Mouse (Mus musculus) limb, embryonic 15.5 days (tissue): ENCODE results near the gene Tomm20. TPM values are rescaled to one million over a fixed set of nuclear protein-coding genes. Genes with fewer than 3 reads are reported as not detected.

ENCODE experiments used
- ATAC-seq: fragments of 200-750 bp; cut with Nextera tagmentation; 2 replicates; pipeline ENCODE4 v1.8.0; 2017; ENCODE audit warnings: low read depth, moderate TSS enrichment; ENCODE audit not compliant: insufficient number of reproducible peaks, low FRiP score, low TSS enrichment
- H3K27ac ChIP-seq: fragments of 300-500 bp; sonication (generic); 2 replicates; pipeline ENCODE4 v1.5.1; 2015; ENCODE audit warnings: moderate library complexity, mild to moderate bottlenecking, inconsistent platforms
- H3K27me3 ChIP-seq: fragments of 300-500 bp; sonication (generic); 2 replicates; pipeline ENCODE4 v1.6.1; 2015; ENCODE audit warnings: inconsistent platforms
- H3K36me3 ChIP-seq: fragments of 300-500 bp; sonication (generic); 2 replicates; pipeline ENCODE4 v1.6.1; 2015; ENCODE audit warnings: inconsistent platforms
- H3K4me1 ChIP-seq: fragments of 300-500 bp; sonication (generic); 2 replicates; pipeline ENCODE4 v1.6.1; 2015; ENCODE audit warnings: inconsistent platforms
- H3K4me2 ChIP-seq: fragments of 300-500 bp; sonication (generic); 2 replicates; pipeline ENCODE4 v1.6.1; 2015; ENCODE audit warnings: mild to moderate bottlenecking, inconsistent platforms
- H3K4me3 ChIP-seq: fragments of 300-500 bp; sonication (generic); 2 replicates; pipeline ENCODE4 v1.5.1; 2015; ENCODE audit warnings: mild to moderate bottlenecking, inconsistent platforms
- H3K9ac ChIP-seq: fragments of 300-500 bp; sonication (generic); 2 replicates; pipeline ENCODE4 v1.6.1; 2015; ENCODE audit warnings: inconsistent platforms
- H3K9me3 ChIP-seq: fragments of 300-500 bp; sonication (generic); 2 replicates; pipeline ENCODE4 v1.6.1; 2016; ENCODE audit warnings: inconsistent platforms
- WGBS: fragments of 180-500 bp; shearing (Covaris S2); methylation state at CpG from one replicate; pipeline ENCODE4 v1.1.7; 2015; 5-methylcytosine and 5-hydroxymethylcytosine counted together
- polyA plus RNA-seq: library from polyadenylated mRNA; unstranded; fragments of >200 nt; fragmentation: Nextera tagmentation; extraction: Ambion mirVana; gene quantifications from 2 replicates; pipeline ENCODE4 v1.2.1, GENCODE M21; 2015

The Tomm20 gene
- polyA plus RNA-seq, 1 experiment from 2014 or later: 185 TPM

DNA sequence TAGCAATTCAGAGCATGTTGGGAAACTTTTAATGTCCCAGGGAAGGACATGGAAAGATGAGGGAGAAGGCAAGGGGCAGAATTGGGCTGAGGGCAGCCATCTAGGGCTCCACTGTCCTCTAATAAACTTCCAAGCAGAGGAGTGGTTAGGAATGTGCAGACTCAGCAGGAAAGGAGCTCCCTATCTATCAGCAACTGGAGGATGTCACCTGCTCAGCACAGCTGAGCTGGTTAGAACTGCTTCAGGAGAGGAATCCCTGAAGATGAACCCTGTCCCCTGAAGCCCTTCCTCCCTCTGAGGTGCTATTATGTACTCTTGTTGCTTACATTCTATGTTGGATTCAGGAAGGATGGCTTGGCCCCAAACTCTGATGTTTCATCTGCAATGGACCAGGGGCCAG is 17.6 kb downstream of the Tomm20 start:
- Histone ChIP-seq H3K36me3 (peaks cover 50% of the 10 kb centered on the region), H3K4me2 (no peak overlapping the region), H3K27ac (no peak overlapping the region), H3K4me1 (no peaks in the 10 kb centered on the region), H3K4me3 (no peak overlapping the region), H3K9ac (no peak overlapping the region), H3K27me3 (no peaks in the 10 kb centered on the region), H3K9me3 (no peaks in the 10 kb centered on the region)
- ATAC-seq: no peak

DNA sequence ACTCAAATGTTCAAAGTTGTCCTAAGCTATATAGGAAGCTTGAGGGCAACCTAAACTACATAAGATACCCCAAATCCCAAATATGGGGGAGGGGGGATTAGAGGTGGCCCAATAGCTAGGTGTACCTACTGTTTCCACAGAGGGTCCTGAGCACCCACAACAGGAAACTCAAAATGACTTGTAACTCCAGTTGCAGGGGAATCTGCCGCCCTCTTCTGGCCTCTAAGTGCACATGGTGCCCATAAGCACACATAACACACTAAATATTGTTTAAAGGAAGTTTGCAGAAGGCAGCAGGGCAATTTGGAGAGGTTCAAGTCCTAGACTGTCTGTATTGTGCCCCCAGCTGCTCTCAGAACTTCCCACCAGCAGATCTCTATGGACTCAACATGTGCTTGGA is 18.6 kb downstream of the Tomm20 start:
- H3K9me3 ChIP-seq: no peaks in the 10 kb centered on the region
- no peaks in the 10 kb centered on the region for H3K27me3 ChIP-seq
- no peak overlapping the region for H3K4me3 ChIP-seq
- H3K4me2 ChIP-seq: no peak overlapping the region
- H3K27ac ChIP-seq: no peak overlapping the region
- H3K4me1 ChIP-seq: no peaks in the 10 kb centered on the region
- 65% methylated on average over 1 of the region's 1 CpGs for WGBS
- H3K36me3 ChIP-seq: peaks cover 40% of the 10 kb centered on the region
- no peak overlapping the region for H3K9ac ChIP-seq
- ATAC-seq: no peak

DNA sequence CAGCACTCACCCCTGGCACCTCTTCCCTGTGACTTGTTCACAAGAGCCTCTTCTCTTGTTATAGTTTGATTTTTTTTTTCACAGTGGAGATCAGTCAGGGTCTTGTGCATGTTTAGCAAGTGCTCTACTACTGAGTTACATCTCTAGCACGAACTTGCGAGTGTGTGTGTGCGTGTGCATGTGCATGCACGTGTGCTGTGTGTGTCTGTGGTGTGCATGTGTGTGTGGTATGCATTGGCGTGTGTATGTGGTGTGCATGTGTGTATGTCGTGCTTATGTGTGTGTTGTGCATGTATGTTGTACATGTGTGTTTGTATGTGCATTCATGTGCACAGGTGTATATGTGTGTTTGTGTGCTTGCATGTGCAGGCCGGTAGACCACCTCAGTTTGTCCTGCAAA is 22.7 kb downstream of the Tomm20 start:
- H3K4me2 ChIP-seq: no peak overlapping the region
- no peak for ATAC-seq
- H3K27ac ChIP-seq: no peak overlapping the region
- no peak overlapping the region for H3K9ac ChIP-seq
- H3K27me3 ChIP-seq: no peaks in the 10 kb centered on the region
- H3K4me1 ChIP-seq: peaks cover 14% of the 10 kb centered on the region
- WGBS: 91% methylated on average over 7 of the region's 7 CpGs
- no peak overlapping the region for H3K4me3 ChIP-seq
- no peaks in the 10 kb centered on the region for H3K9me3 ChIP-seq
- H3K36me3 ChIP-seq: peaks cover 11% of the 10 kb centered on the region

DNA sequence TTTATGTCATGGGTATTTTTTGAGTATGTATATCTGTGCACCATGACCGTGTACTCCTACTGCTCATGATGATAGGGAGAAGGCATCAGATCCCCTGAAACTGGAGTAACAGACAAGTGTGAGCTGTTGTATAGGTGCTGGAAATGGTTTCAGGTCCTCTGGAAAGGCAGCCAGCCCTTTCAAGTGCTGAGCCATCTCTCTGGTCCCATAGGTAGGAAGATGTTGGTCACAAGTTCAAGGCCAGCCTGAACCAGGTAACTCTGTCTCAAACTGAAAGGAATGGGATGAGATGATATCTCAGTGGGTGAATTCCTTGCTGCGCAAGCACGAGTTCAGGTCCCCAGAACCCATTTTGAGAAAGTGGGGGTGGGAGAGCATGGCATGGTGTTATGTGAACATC is 24.2 kb downstream of the Tomm20 start:
- Histone ChIP-seq H3K9me3 (no peaks in the 10 kb centered on the region), H3K4me1 (peaks cover 24% of the 10 kb centered on the region), H3K4me3 (no peak overlapping the region), H3K9ac (no peak overlapping the region), H3K27me3 (no peaks in the 10 kb centered on the region), H3K27ac (no peak overlapping the region), H3K36me3 (peaks cover 2% of the 10 kb centered on the region; the same call in 1 of the 2 replicates), H3K4me2 (no peak overlapping the region)
- WGBS: 87% methylated on average over 3 of the region's 3 CpGs
- no peak for ATAC-seq

DNA sequence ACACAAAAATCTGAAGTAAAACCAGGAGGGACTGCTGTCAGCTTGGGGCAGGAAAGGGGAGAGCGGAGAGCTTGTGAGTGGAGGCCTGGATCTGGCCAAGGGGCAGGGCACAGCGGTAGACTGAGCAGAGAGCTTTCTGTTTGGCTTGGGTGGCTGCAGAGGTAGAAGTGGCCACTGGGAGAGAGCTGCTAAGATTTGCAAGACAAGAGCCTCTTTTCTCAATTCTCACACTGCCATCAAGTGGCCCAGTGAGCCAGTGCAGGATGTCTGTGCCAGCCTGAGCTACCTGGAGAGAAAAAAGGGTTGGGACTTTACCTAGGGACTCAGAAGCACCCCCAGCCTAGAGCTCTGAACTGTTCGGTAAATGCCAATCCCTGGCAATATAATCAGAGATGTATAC is 24.8 kb downstream of the Tomm20 start:
- Histone ChIP-seq H3K4me1 (peaks cover 24% of the 10 kb centered on the region), H3K27ac (peak overlapping the region; percentile 61; the same call in 1 of the 2 replicates)

DNA sequence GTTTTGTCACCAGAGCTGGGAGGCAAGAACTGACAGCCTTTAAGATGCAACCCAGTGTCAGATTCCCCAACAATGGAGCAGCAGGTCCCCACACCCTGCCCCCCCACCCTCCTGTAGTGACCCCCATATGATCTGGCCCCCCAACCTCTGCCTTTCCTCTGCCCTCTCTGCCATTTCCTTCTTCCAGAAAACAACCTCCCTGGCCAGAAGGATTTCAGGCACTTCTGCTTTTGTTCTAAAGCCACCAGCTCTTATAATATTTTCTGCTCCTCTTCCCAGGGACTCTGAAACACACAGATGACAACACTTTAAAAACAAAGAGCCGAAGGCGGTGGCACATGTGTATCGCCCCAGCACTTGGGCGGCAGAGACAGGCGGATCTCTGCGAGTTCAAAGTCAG is 25.3 kb downstream of the Tomm20 start:
- peaks cover 24% of the 10 kb centered on the region for H3K4me1 ChIP-seq
- no peak overlapping the region for H3K4me2 ChIP-seq
- H3K27me3 ChIP-seq: no peaks in the 10 kb centered on the region
- no peak overlapping the region for H3K4me3 ChIP-seq
- ATAC-seq: no peak
- H3K27ac ChIP-seq: peak overlapping the region; percentile 61; the same call in 1 of the 2 replicates
- H3K9me3 ChIP-seq: no peaks in the 10 kb centered on the region
- WGBS: 86% methylated on average over 6 of the region's 6 CpGs
- H3K9ac ChIP-seq: no peak overlapping the region
- H3K36me3 ChIP-seq: no peaks in the 10 kb centered on the region

More for the DNA sequence above, 24.8 kb downstream of the Tomm20 start:
- H3K36me3 ChIP-seq: no peaks in the 10 kb centered on the region
- peak; percentile 74; the same call in 1 of the 2 replicates for ATAC-seq
- H3K27me3 ChIP-seq: no peaks in the 10 kb centered on the region
- no peak overlapping the region for H3K4me2 ChIP-seq
- 22% methylated on average over 3 of the region's 3 CpGs for WGBS
- no peak overlapping the region for H3K9ac ChIP-seq
- H3K4me3 ChIP-seq: no peak overlapping the region
- H3K9me3 ChIP-seq: no peaks in the 10 kb centered on the region

DNA sequence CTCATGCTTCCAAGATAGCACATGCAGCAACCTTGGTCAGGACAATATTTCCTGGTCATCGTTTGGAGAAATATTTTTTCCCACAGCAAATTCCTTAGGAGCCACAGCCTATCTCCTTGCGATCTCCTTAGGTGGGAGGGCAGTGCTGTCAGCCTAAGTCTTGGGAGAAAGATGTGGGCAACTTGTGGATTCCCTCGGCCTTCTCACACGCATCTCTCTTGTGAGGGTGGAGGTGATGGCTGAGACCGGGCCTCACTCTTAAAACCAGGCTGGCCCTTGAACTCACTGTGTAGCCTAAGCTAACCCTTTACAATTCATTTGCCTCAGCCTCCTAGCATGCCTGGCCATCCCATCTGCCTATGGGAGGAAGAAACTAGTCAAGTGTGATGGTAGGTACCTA is 25.9 kb downstream of the Tomm20 start:
- 0 out of 2 replicates have a peak overlapping the region, but pooled peaks have one; percentile 3 for H3K27ac ChIP-seq
- 87% methylated on average over 5 of the region's 5 CpGs for WGBS

DNA sequence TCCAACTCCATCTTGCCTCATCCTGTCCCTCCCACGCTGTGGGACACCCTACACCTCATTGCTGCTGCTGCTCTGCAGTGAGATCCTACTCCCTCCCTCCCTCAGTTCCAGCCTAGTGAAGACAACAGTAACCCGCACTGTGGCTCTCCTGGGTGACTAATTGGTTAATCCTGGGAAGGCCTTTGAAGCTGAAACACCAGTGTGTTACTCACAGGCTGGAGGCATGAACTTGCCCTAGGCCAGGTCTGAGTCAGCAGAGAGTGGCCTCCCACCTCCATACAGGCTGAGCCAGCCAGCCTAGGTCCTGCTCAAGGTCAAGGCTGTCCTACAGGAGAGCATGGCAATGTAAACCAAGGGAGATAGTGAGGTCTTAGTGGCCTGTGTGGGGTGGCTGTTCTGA is 26.4 kb downstream of the Tomm20 start:
- Histone ChIP-seq H3K4me2 (no peak overlapping the region), H3K27me3 (no peaks in the 10 kb centered on the region), H3K9me3 (no peaks in the 10 kb centered on the region), H3K9ac (no peak overlapping the region), H3K27ac (0 out of 2 replicates have a peak overlapping the region, but pooled peaks have one; percentile 3), H3K4me1 (peaks cover 24% of the 10 kb centered on the region), H3K36me3 (no peaks in the 10 kb centered on the region), H3K4me3 (no peak overlapping the region)
- WGBS: 62% methylated on average over 2 of the region's 2 CpGs
- ATAC-seq: no peak

More for the DNA sequence above, 25.9 kb downstream of the Tomm20 start:
- H3K9ac ChIP-seq: no peak overlapping the region
- no peak for ATAC-seq
- no peak overlapping the region for H3K4me2 ChIP-seq
- no peaks in the 10 kb centered on the region for H3K9me3 ChIP-seq
- peaks cover 24% of the 10 kb centered on the region for H3K4me1 ChIP-seq
- H3K36me3 ChIP-seq: no peaks in the 10 kb centered on the region
- no peak overlapping the region for H3K4me3 ChIP-seq
- no peaks in the 10 kb centered on the region for H3K27me3 ChIP-seq

DNA sequence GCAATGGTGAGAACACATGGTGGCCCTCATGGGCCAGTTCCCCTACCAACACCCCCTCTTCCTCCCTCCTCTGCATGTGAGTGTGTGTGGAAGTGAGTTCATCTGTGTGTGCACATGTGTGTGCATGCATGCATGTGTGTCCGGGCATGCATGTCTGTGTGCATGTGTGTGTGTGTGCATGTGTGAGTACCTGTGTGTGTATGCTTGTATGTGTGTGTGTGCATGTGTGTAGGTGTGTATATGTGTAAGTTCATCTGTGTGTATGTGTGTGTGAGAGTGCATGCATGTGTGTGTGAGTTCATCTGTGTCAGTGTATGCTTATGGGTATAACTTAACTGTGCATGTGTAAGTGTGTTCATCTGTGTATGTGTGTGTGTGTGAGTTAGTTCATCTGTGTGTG is 27.3 kb downstream of the Tomm20 start:
- Histone ChIP-seq H3K9me3 (no peaks in the 10 kb centered on the region), H3K9ac (no peak overlapping the region), H3K4me2 (no peak overlapping the region), H3K27ac (no peak overlapping the region), H3K36me3 (no peaks in the 10 kb centered on the region), H3K4me3 (no peak overlapping the region), H3K4me1 (peaks cover 30% of the 10 kb centered on the region), H3K27me3 (no peaks in the 10 kb centered on the region)
- 90% methylated on average over 1 of the region's 1 CpGs for WGBS
- no peak for ATAC-seq

DNA sequence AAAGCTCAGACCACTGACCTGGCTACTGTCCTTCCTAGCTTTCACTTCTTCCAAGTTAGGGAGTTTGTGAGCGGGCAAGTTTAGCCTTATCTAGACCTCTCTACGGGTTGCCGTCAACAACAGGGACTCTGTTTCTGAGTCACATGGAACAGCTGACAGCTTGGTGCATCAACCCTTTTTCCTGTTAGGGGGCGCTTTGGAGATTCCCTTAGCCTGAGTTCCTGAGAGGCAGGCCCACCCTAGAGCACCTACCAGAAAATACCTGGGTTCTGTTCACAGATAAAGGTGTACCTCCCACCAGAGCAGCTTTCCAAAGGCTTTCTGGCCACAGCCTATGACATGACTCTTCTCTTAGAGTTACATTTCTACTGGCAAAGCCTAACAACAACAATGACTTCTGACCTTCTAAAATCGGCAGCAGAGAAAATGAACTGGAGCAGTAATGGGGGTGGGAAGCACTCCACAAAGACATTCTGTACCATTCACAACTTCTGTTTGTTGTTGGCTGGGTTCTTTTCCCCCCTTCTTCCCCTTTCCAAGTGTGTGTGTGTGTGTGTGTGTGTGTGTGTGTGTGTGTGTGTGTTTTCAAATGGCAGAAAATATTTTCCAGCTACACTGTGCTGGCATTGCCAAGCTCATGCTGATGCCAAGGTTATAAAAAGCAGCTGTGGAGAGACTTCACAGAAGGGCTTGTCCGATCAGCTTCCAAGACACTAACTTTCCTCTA is 28.3 kb downstream of the Tomm20 start:
- H3K36me3 ChIP-seq: no peaks in the 10 kb centered on the region
- H3K9me3 ChIP-seq: no peaks in the 10 kb centered on the region
- H3K4me2 ChIP-seq: no peak overlapping the region
- ATAC-seq: no peak
- peaks cover 36% of the 10 kb centered on the region for H3K4me1 ChIP-seq
- 55% methylated on average over 6 of the region's 6 CpGs for WGBS
- H3K27me3 ChIP-seq: no peaks in the 10 kb centered on the region
- no peak overlapping the region for H3K4me3 ChIP-seq
- peak overlapping the region; percentile 73 for H3K27ac ChIP-seq
- no peak overlapping the region for H3K9ac ChIP-seq

DNA sequence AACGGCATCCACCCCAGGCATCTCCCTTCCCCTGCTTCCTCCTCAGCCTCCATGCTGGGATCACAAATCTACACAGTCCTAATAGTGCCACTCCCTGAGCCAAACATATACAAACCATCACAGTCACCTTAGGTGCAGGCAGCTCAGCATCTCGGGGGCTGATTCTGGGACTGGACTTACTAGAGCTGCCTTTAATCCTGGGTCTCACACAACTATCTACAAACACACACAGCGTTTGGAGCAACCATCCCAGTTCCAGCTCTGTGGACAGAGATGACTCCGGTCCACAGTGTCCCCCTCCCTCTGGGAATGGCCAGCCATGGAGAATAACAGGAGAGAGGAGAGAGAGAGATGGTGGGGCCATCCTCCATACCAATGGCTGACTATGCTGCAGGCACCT is 29.0 kb downstream of the Tomm20 start:
- Histone ChIP-seq H3K9me3 (no peaks in the 10 kb centered on the region), H3K27ac (no peak overlapping the region), H3K4me2 (no peak overlapping the region), H3K4me1 (peaks cover 36% of the 10 kb centered on the region), H3K27me3 (no peaks in the 10 kb centered on the region), H3K36me3 (no peaks in the 10 kb centered on the region), H3K9ac (no peak overlapping the region), H3K4me3 (no peak overlapping the region)
- WGBS: 86% methylated on average over 4 of the region's 4 CpGs
- ATAC-seq: no peak

DNA sequence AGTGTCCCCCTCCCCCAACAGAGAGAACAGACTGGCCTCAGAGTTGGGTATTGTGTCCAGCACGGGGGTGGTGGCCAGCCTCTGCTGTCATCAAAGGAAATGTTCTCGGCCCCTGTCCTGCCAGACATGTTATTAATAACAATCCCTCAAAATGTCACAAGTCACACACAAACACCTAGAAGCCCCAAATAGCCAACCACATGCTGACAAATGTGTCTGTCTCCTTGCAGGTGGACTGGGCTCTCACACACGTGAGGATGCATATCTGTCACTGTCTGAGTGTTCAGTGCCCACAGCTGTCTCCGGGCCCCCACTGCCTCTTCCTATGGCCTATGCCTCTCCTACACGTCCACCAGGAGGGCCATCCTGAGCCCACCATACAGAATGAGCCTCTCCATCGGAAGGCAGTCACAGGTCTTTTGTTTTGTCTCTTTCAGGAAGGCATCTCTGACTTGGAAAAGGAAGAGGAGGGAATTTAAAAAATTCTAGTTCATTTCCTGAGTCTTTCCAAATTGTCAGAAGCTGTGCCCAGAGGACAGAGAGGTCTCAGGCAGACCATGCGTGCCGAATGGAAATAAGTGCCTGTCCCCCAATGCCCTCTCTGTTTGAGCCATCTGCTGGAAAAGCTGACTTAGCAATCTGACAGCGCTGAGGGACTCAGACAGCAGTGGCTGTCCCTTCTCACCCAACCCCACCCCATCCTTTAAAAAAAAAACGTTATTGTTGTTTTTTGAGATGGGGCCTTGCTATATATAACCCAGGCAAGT is 30.9 kb downstream of the Tomm20 start:
- H3K9me3 ChIP-seq: no peaks in the 10 kb centered on the region
- no peak overlapping the region for H3K27ac ChIP-seq
- peaks cover 32% of the 10 kb centered on the region for H3K4me1 ChIP-seq
- no peak overlapping the region for H3K9ac ChIP-seq
- no peak overlapping the region for H3K4me3 ChIP-seq
- no peaks in the 10 kb centered on the region for H3K27me3 ChIP-seq
- ATAC-seq: no peak
- 47% methylated on average over 10 of the region's 10 CpGs for WGBS
- H3K4me2 ChIP-seq: no peak overlapping the region
- H3K36me3 ChIP-seq: no peaks in the 10 kb centered on the region
